Mouse (Mus musculus): Measurements from ENCODE around the gene 6030468B19Rik. TPM values are rescaled to one million over a fixed set of nuclear protein-coding genes. Genes with fewer than 3 reads are reported as not detected.

6030468B19Rik gene
- not detected in 2 replicates for total RNA-seq (2014; rRNA removed)
- not detected in 2 replicates for polyA plus RNA-seq (2015; fragmentation: Nextera tagmentation; extraction: Ambion mirVana)

- Histone ChIP-seq H3K4me2 (ENCODE audit: low read depth, low read length, poor library complexity, severe bottlenecking) (no peak within 1 kb of the TSS), H3K27ac (ENCODE audit: low read depth, low read length) (no peak within 1 kb of the TSS), H3K36me3 (ENCODE audit: insufficient read depth, low read length) (no peaks in the 10 kb centered on the region), H3K27me3 (ENCODE audit: insufficient read depth, low read length) (no peaks in the 10 kb centered on the region), H3K4me1 (ENCODE audit: insufficient read depth, low read length) (no peaks in the 10 kb centered on the region), H3K9ac (replicated peaks; ENCODE audit: low read length, poor library complexity, severe bottlenecking) (no peak within 1 kb of the TSS), H3K9me3 (ENCODE audit: low read length) (no peaks in the 10 kb centered on the region), H3K4me3 (ENCODE audit: low read depth, low read length) (no peak within 1 kb of the TSS)
- ATAC-seq (ENCODE audit: low FRiP score) (no peak), DNase-seq (ENCODE audit: low spot score) (no peak)
- no peak for TF ChIP-seq CTCF (IDR thresholded peaks at IDR 0.05)
- 64% methylated on average over 9 of the region's 9 CpGs for WGBS
Observed at GRCm38 (mm10) chr11:117797511-117798159, at the start of gene 6030468B19Rik. Gene 6030468B19Rik, plus strand, starts transcription at chr11:117797660.

GRCm38 (mm10) chr11:117748628-117749027 is 48.8 kb upstream of the 6030468B19Rik start:
- H3K4me1 ChIP-seq (ENCODE audit: insufficient read depth, low read length), result no peaks in the 10 kb centered on the region

GRCm38 (mm10) chr11:117749414-117749813 is 48.0 kb upstream of the 6030468B19Rik start:
- Histone ChIP-seq H3K9ac (replicated peaks; ENCODE audit: low read length, poor library complexity, severe bottlenecking) (no peak overlapping the region), H3K27ac (ENCODE audit: low read depth, low read length) (no peak overlapping the region), H3K4me2 (ENCODE audit: low read depth, low read length, poor library complexity, severe bottlenecking) (no peak overlapping the region), H3K9me3 (ENCODE audit: low read length) (no peaks in the 10 kb centered on the region), H3K4me1 (ENCODE audit: insufficient read depth, low read length) (no peaks in the 10 kb centered on the region), H3K27me3 (ENCODE audit: insufficient read depth, low read length) (no peaks in the 10 kb centered on the region), H3K4me3 (ENCODE audit: low read depth, low read length) (no peak overlapping the region), H3K36me3 (ENCODE audit: insufficient read depth, low read length) (peaks cover 76% of the 10 kb centered on the region)
- DNase-seq (ENCODE audit: low spot score) (no peak), ATAC-seq (ENCODE audit: low FRiP score) (no peak)
- no peak for TF ChIP-seq CTCF (IDR thresholded peaks at IDR 0.05)
- 91% methylated on average over 10 of the region's 10 CpGs for WGBS

More at GRCm38 (mm10) chr11:117748628-117749027, 48.8 kb upstream of the 6030468B19Rik start:
- DNase-seq (ENCODE audit: low spot score) (no peak), ATAC-seq (ENCODE audit: low FRiP score) (no peak)
- H3K36me3 ChIP-seq (ENCODE audit: insufficient read depth, low read length), result peaks cover 74% of the 10 kb centered on the region
- no peak for TF ChIP-seq CTCF (IDR thresholded peaks at IDR 0.05)
- no peak overlapping the region for H3K4me3 ChIP-seq (ENCODE audit: low read depth, low read length)
- WGBS, result 84% methylated on average over 4 of the region's 4 CpGs
- no peak overlapping the region for H3K4me2 ChIP-seq (ENCODE audit: low read depth, low read length, poor library complexity, severe bottlenecking)
- no peaks in the 10 kb centered on the region for H3K9me3 ChIP-seq (ENCODE audit: low read length)
- no peak overlapping the region for H3K9ac ChIP-seq (replicated peaks; ENCODE audit: low read length, poor library complexity, severe bottlenecking)
- H3K27ac ChIP-seq (ENCODE audit: low read depth, low read length), result no peak overlapping the region
- no peaks in the 10 kb centered on the region for H3K27me3 ChIP-seq (ENCODE audit: insufficient read depth, low read length)

GRCm38 (mm10) chr11:117751544-117751943 is 45.9 kb upstream of the 6030468B19Rik start:
- DNase-seq (ENCODE audit: low spot score) (no peak), ATAC-seq (ENCODE audit: low FRiP score) (no peak)
- Histone ChIP-seq H3K4me1 (ENCODE audit: insufficient read depth, low read length) (no peaks in the 10 kb centered on the region), H3K27me3 (ENCODE audit: insufficient read depth, low read length) (no peaks in the 10 kb centered on the region), H3K36me3 (ENCODE audit: insufficient read depth, low read length) (peaks cover 79% of the 10 kb centered on the region), H3K9ac (replicated peaks; ENCODE audit: low read length, poor library complexity, severe bottlenecking) (no peak overlapping the region), H3K4me3 (ENCODE audit: low read depth, low read length) (no peak overlapping the region), H3K4me2 (ENCODE audit: low read depth, low read length, poor library complexity, severe bottlenecking) (no peak overlapping the region), H3K9me3 (ENCODE audit: low read length) (no peaks in the 10 kb centered on the region), H3K27ac (ENCODE audit: low read depth, low read length) (no peak overlapping the region)
- 90% methylated on average over 6 of the region's 6 CpGs for WGBS
- no peak for TF ChIP-seq CTCF (IDR thresholded peaks at IDR 0.05)

- no peak overlapping the region for H3K4me3 ChIP-seq (ENCODE audit: low read depth, low read length)
- no peak for TF ChIP-seq CTCF (IDR thresholded peaks at IDR 0.05)
- no peaks in the 10 kb centered on the region for H3K27me3 ChIP-seq (ENCODE audit: insufficient read depth, low read length)
- DNase-seq (ENCODE audit: low spot score) (no peak), ATAC-seq (ENCODE audit: low FRiP score) (no peak)
- H3K27ac ChIP-seq (ENCODE audit: low read depth, low read length), result no peak overlapping the region
- WGBS, result 98% methylated on average over 7 of the region's 7 CpGs
- H3K4me1 ChIP-seq (ENCODE audit: insufficient read depth, low read length), result no peaks in the 10 kb centered on the region
- no peaks in the 10 kb centered on the region for H3K9me3 ChIP-seq (ENCODE audit: low read length)
- no peak overlapping the region for H3K9ac ChIP-seq (replicated peaks; ENCODE audit: low read length, poor library complexity, severe bottlenecking)
- H3K36me3 ChIP-seq (ENCODE audit: insufficient read depth, low read length), result peaks cover 79% of the 10 kb centered on the region
- no peak overlapping the region for H3K4me2 ChIP-seq (ENCODE audit: low read depth, low read length, poor library complexity, severe bottlenecking)
Observed at GRCm38 (mm10) chr11:117755891-117756290, 41.6 kb upstream of the 6030468B19Rik start.

GRCm38 (mm10) chr11:117759267-117759666 is 38.2 kb upstream of the 6030468B19Rik start:
- Histone ChIP-seq H3K4me3 (ENCODE audit: low read depth, low read length) (no peak overlapping the region), H3K36me3 (ENCODE audit: insufficient read depth, low read length) (peaks cover 70% of the 10 kb centered on the region), H3K9me3 (ENCODE audit: low read length) (no peaks in the 10 kb centered on the region), H3K27ac (ENCODE audit: low read depth, low read length) (no peak overlapping the region), H3K4me1 (ENCODE audit: insufficient read depth, low read length) (no peaks in the 10 kb centered on the region), H3K4me2 (ENCODE audit: low read depth, low read length, poor library complexity, severe bottlenecking) (no peak overlapping the region), H3K9ac (replicated peaks; ENCODE audit: low read length, poor library complexity, severe bottlenecking) (no peak overlapping the region), H3K27me3 (ENCODE audit: insufficient read depth, low read length) (no peaks in the 10 kb centered on the region)
- DNase-seq (ENCODE audit: low spot score) (no peak), ATAC-seq (ENCODE audit: low FRiP score) (no peak)
- no peak for TF ChIP-seq CTCF (IDR thresholded peaks at IDR 0.05)
- 91% methylated on average over 10 of the region's 10 CpGs for WGBS

All from midbrain, postnatal 0 days (tissue).